Mouse (Mus musculus) neural tube, postnatal 0 days (tissue): Measurements from ENCODE around the gene Vgll3. TPM values are rescaled to one million over a fixed set of nuclear protein-coding genes. Genes with fewer than 3 reads are reported as not detected.

Experiments used
- polyA plus RNA-seq: library from polyadenylated mRNA; unstranded; fragments of >200 nt; fragmentation: Nextera tagmentation; extraction: Ambion mirVana; gene quantifications from 2 replicates; pipeline ENCODE4 v1.2.1, GENCODE M21; 2015

Gene Vgll3
- 4.9 and 5.8 TPM in 2 replicates for polyA plus RNA-seq

DNA sequence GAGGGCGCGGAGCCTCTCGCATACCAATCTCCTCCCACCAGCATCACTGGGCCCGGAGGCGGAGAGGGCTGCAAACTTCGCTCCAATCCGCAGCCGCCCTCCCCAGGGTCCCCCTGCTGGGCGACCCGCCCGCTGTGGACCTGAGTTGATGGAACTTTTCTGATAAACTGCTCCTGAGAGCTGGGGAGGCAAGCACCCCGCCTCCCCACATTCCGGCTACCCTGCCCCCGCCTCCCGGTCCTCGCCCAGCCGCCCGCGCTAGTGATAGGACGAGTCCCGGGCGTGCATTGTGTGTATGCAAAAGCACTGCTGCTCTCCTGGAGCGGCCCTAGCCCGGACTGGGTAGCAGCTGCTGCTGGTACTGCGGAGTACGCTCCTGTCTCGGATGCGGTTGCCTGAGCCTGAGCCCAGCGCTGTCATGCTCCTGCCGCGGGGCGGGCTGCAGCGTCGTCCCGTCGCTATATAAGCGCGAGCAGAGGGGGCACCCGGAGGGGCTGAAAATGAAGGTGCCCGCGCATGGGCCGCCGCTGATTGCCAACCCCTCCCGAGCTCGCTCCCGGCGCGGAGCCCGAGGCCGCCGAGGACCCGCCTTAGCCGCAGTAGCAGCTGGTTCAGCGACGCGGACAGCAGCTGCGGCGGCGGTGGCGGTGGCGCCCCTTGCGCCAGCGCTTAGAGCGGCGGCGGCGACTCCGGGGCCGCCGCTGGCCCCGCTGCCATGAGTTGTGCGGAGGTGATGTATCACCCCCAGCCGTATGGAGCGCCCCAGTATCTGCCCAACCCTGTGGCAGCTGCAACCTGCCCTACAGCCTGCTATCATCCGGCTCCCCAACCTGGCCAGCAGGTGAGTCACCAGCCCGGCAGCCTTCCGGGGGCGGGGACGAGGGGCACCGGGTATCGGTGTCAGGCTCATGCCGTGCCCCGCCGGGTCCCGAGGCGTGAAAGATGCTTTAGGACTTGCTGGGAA, at the start of gene Vgll3:
TSS of gene Vgll3 (plus strand) at position 340 of the 964 bp plus-strand sequence.

